Mouse (Mus musculus): ENCODE results near the gene Etv1. TPM values are rescaled to one million over a fixed set of nuclear protein-coding genes. Genes with fewer than 3 reads are reported as not detected.

The Etv1 gene
- total and polyA plus RNA-seq, 3 experiments, result not detected

- H3K4me1 ChIP-seq (ENCODE audit: control insufficient read depth in 1 of 2, insufficient read depth in 2 of 2, low read length in 2 of 2), result no peaks in the 10 kb centered on the region
- no peak overlapping the region for H3K4me3 ChIP-seq (ENCODE audit: control insufficient read depth in 1 of 2, insufficient read depth in 1 of 2, low read depth in 2 of 2, low read length in 2 of 2)
- H3K9ac ChIP-seq (ENCODE audit: control insufficient read depth, low read depth, low read length, poor library complexity, severe bottlenecking), result no peak overlapping the region
- no peaks in the 10 kb centered on the region for H3K79me2 ChIP-seq (ENCODE audit: control insufficient read depth, insufficient read depth, low read length, poor library complexity)
- no peak for TF ChIP-seq CHD2 (IDR thresholded peaks at IDR 0.05; ENCODE audit: low read length)
- no peak for TF ChIP-seq TBP (IDR thresholded peaks at IDR 0.05; ENCODE audit: low read depth, low read length)
- TF ChIP-seq JUND (IDR thresholded peaks at IDR 0.05; ENCODE audit: low read depth, low read length), result no peak
- TF ChIP-seq MAFK (IDR thresholded peaks at IDR 0.05; ENCODE audit: borderline replicate concordance, low read depth, low read length), result no peak
- no peak for TF ChIP-seq EP300 (IDR thresholded peaks at IDR 0.05; ENCODE audit: low read depth in 1 of 2, low read length in 2 of 2)
- no peak for TF ChIP-seq ZMIZ1 (IDR thresholded peaks at IDR 0.05; ENCODE audit: low read depth, low read length)
- no peak for TF ChIP-seq TAL1 (IDR thresholded peaks at IDR 0.05; ENCODE audit: low read length)
- no peak for TF ChIP-seq KAT2A (conservative IDR thresholded peaks at IDR 0.05; ENCODE audit: low read depth, low read length)
- TF ChIP-seq HCFC1 (IDR thresholded peaks at IDR 0.05; ENCODE audit: low read depth, low read length), result no peak
- no peak for TF ChIP-seq BHLHE40 (IDR thresholded peaks at IDR 0.05; ENCODE audit: borderline replicate concordance, low read depth, low read length)
- no peak for TF ChIP-seq MYC (IDR thresholded peaks at IDR 0.05; ENCODE audit: low read depth, low read length)
- TF ChIP-seq CTCF (IDR thresholded peaks at IDR 0.05 in 2 of 3, conservative IDR thresholded peaks at IDR 0.05 in 1 of 3; ENCODE audit: control insufficient read depth in 1 of 3, insufficient read depth in 1 of 3, low read depth in 2 of 3, low read length in 3 of 3, poor library complexity in 1 of 3, severe bottlenecking in 1 of 3), result no peak
- TF ChIP-seq UBTF (IDR thresholded peaks at IDR 0.05; ENCODE audit: borderline replicate concordance, insufficient read depth, low read depth, low read length), result no peak
- no peak for TF ChIP-seq POLR2AphosphoS5 (IDR thresholded peaks at IDR 0.05; ENCODE audit: borderline replicate concordance, low read depth, low read length)
- no peak for TF ChIP-seq SMC3 (IDR thresholded peaks at IDR 0.05; ENCODE audit: low read depth, low read length)
- TF ChIP-seq RAD21 (IDR thresholded peaks at IDR 0.05; ENCODE audit: low read depth, low read length), result no peak
- TF ChIP-seq E2F4 (IDR thresholded peaks at IDR 0.05; ENCODE audit: borderline replicate concordance, low read depth, low read length), result no peak
- no peak for TF ChIP-seq RCOR1 (IDR thresholded peaks at IDR 0.05; ENCODE audit: low read depth, low read length)
- TF ChIP-seq POLR2A (IDR thresholded peaks at IDR 0.05; ENCODE audit: control insufficient read depth in 1 of 2, insufficient read depth in 1 of 2, low read depth in 1 of 2, low read length in 2 of 2, poor library complexity in 1 of 2), result no peak
- no peak for TF ChIP-seq MAZ (IDR thresholded peaks at IDR 0.05; ENCODE audit: low read depth, low read length)
- no peaks in the 10 kb centered on the region for H3K9me3 ChIP-seq (replicated peaks; ENCODE audit: insufficient read depth, low read length)
- no peak for DNase-seq (ENCODE audit: low read depth, low spot score)
- no peaks in the 10 kb centered on the region for H3K36me3 ChIP-seq (ENCODE audit: control insufficient read depth in 1 of 2, insufficient read depth in 2 of 2, low read length in 2 of 2)
- H3K27me3 ChIP-seq (ENCODE audit: control insufficient read depth in 1 of 2, insufficient read depth in 2 of 2, low read length in 2 of 2), result no peaks in the 10 kb centered on the region
- H3K27ac ChIP-seq (ENCODE audit: control insufficient read depth, low read depth, low read length), result no peak overlapping the region
These were observed 8.5 kb downstream of the Etv1 start for GRCm38 (mm10) chr12:38787704-38788103.

GRCm38 (mm10) chr12:38788621-38789020 lies 9.4 kb downstream of the Etv1 start:
- no peak for DNase-seq (ENCODE audit: low read depth, low spot score)
- H3K4me3 ChIP-seq (ENCODE audit: control insufficient read depth in 1 of 2, insufficient read depth in 1 of 2, low read depth in 2 of 2, low read length in 2 of 2), result no peak overlapping the region
- no peak overlapping the region for H3K9ac ChIP-seq (ENCODE audit: control insufficient read depth, low read depth, low read length, poor library complexity, severe bottlenecking)
- H3K79me2 ChIP-seq (ENCODE audit: control insufficient read depth, insufficient read depth, low read length, poor library complexity), result no peaks in the 10 kb centered on the region
- no peaks in the 10 kb centered on the region for H3K4me1 ChIP-seq (ENCODE audit: control insufficient read depth in 1 of 2, insufficient read depth in 2 of 2, low read length in 2 of 2)
- no peak for TF ChIP-seq BHLHE40 (IDR thresholded peaks at IDR 0.05; ENCODE audit: borderline replicate concordance, low read depth, low read length)
- H3K27me3 ChIP-seq (ENCODE audit: control insufficient read depth in 1 of 2, insufficient read depth in 2 of 2, low read length in 2 of 2), result no peaks in the 10 kb centered on the region
- H3K27ac ChIP-seq (ENCODE audit: control insufficient read depth, low read depth, low read length), result no peak overlapping the region
- no peaks in the 10 kb centered on the region for H3K36me3 ChIP-seq (ENCODE audit: control insufficient read depth in 1 of 2, insufficient read depth in 2 of 2, low read length in 2 of 2)
- H3K9me3 ChIP-seq (replicated peaks; ENCODE audit: insufficient read depth, low read length), result no peaks in the 10 kb centered on the region
